Mouse (Mus musculus) R1 (cell line): ENCODE data around the gene Reln.

ENCODE experiments used
- DNase-seq: peaks from one replicate; pipeline ENCODE4 v3.0.0-alpha.2; 2018; ENCODE audit warnings: low read depth, low spot score

Reln gene

GRCm38 (mm10) chr5:22344556-22344975 is at the start of gene Reln:
TSS of gene Reln (minus strand) at chr5:22344702.
- peak; percentile 71 for DNase-seq

DNA sequence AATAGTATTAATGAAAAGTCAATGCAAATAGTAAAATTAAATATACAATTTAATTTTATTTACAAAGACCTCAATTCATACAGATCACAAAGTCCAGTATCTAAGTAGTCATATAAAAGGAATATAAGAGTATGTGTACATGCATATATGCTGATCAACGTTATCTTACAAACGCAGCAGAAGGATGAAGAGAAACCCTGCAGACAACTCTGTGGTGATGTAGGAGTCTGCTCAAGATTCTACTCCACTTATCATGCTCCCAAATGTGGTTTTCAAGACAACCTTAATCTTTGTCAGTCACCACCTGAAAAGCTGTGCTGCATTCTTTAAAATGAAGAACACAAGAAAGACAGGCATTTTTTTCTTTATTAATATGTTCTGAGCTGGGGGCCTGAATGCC is 44.0 kb upstream of the Reln start:
- no peak for DNase-seq

GRCm38 (mm10) chr5:22360510-22360909 is 16.0 kb upstream of the Reln start:
- DNase-seq = peak; percentile 55

DNA sequence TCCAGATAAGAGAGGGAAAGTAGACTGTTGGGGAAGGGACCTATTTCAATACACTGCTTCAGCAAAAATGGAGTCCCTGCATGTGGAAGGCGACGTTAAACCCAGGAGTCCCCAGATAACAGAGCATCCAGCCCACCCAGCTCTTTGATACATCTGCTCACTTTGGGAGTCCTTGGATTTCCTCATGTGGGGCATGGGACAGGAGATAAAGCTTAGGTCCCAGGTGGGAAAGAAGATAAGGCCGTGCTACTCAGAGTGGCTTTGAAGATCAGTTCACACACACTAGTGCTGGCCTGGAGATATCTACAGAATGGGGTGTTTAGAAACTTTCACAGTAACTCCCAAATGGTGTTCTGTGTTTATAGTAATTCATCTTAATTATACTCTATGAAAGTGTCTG is 3.9 kb upstream of the Reln start:
- DNase-seq = no peak

DNA sequence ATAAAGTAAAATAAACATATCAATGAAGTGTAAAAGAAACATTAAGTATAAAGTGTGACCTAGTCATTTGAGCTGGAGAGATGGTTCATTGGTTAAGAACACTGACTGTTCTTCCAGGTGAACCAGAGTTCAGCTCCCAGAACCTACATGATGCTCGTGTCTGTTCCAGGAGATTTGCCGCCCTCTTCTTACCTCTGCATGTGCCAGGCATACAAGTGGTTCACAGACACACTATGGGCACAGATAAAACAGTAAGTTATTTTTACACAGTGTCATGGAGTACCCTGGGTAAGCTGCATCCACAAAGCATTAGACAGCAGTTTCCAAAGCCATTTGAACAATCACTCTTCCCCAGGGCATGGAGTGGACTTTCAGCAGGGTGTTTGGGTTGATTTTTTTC is 3.2 kb upstream of the Reln start:
- no peak for DNase-seq

- no peak for DNase-seq
Observed at GRCm38 (mm10) chr5:22345894-22346635, 1.6 kb upstream of the Reln start.

GRCm38 (mm10) chr5:22344976-22345651 is 612 bp upstream of the Reln start:
- DNase-seq = peak; percentile 37

DNA sequence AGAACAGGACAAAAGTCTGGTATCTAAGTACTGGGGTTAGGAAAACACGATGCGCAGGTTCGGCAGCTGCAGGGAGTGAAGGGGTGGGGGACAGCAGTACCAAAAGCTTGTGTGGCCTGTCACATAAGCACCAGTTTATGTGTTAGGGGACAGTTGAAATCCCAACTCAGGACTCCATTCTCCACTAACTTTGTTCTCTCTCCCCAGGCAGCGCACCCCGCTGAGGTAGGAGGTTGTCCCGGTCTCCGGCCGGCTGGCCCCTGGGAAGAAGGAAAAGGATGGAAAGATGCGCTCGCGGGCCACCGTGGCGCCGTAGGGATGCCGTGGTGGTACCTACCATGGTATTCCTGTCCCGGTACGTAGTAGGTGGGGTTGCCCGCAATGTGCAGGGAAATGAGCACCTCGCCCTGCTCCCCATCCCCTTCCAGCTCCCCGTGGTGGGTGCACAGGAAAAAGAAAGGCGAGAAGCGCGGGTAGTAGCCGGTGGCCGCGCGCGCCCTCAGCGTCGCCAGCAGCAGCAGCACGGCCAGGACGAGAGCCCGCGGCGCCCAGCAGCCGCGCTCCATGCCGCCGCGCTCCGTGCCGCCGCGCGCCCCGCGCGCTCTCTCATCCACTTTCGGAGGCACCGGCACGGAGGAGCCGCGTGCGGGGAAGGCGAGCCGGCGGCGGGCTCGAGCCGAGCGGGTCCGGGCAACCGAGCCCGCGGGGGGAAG is 503 bp downstream of the Reln start:
- DNase-seq = peak; percentile 39

- no peak for DNase-seq
Observed at GRCm38 (mm10) chr5:22343536-22343842, 1.0 kb downstream of the Reln start.

DNA sequence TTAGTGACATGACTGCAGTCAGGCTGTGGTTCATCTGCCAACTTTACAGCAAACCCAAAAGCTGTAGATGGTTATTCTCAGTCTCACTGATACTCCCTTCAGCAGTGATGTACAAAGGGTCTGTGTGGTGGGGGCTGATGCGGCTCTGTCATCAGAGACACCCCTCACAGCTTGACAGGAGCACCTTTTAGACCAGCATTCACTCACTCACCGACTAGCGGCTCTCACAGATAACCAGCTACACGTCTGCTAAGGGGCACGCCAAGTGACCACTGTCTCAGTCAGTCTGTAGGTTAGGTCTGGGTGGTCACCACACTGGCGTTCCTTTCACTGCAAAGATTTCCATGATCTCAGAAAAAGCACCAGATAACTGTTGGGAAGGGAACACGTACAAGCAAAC is 2.0 kb downstream of the Reln start:
- DNase-seq = no peak

GRCm38 (mm10) chr5:22340991-22341390 is 3.5 kb downstream of the Reln start:
- no peak for DNase-seq

DNA sequence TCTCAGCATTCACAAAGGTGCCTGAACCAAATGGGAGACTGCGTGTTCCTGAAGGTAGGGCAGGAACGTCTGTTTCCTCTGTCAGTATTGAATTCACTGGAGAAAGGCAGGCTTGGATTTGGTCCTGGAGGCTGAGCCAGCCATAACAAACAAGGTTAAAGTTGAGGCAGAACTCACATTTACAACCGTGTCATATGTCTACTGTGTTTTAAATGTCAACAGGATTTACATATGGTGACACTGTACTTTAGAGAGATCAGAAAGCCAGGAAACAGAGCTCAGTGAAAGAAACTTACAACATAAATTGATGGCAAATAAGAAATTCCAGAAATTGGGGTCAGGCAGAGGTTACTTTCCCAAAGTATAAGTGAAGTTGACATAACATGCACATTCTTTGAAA is 9.1 kb downstream of the Reln start:
- no peak for DNase-seq

- DNase-seq = no peak
Observed at GRCm38 (mm10) chr5:22330802-22331201, 13.7 kb downstream of the Reln start.

DNA sequence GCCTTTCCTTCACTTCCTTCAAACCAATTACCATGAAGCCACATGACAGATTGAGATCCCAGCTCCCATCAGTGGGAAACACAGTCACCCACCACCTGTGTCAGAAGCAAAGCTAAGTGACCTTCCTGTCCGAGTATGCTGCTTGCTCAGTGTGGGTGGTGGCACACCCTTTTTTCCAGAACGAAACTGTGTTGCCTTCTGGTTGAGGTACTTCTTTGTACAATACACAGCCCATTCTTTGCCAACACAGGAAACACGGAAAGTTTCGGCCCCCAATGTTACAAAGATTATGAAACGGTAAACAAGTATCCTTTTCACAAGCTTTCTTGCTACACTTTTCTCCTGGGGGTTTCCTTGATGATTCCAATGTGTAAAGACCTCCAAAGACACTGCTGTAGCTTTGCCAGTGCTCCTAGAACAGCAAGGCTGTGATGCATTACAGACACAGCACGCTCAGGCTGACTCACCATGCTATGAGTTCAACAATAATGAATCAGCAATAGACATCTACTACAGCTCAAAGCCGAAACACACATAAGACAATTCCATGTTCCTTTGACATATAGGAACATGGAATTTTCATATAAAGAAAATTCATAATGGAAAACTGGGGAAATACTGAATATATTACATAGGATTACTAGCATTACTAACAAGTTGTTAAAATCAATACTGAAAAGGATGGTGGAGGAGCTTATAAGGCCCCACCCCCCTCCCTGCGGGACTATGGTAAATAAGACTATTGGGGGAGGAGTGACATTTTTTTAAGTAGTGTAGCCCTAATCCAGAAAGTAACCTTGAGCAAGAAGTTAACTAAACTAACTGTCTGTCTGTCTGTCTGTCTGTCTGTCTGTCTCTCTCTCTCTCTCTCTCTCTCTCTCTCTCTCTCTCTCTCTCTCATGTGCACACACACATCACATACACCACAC is 15.8 kb downstream of the Reln start:
- DNase-seq = no peak

DNA sequence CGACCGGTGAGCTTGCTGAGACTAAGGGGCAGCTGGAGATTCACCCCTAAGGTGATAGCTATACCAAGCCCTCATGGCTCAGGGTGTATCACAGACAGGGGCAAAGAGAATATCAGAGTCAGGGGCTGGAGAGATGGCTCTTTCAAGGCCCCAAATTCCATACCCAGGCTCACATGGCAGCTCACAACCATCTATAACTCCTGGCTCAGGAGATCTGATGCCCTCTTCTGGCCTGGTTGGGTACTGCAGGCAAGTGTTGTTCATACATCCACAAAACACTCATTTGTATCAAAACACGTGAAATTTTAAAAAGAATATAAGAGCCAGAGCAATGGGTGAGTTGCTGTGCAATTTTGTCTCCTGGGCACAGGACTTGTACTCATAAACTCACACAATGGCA is 17.3 kb downstream of the Reln start:
- peak; percentile 54 for DNase-seq

DNA sequence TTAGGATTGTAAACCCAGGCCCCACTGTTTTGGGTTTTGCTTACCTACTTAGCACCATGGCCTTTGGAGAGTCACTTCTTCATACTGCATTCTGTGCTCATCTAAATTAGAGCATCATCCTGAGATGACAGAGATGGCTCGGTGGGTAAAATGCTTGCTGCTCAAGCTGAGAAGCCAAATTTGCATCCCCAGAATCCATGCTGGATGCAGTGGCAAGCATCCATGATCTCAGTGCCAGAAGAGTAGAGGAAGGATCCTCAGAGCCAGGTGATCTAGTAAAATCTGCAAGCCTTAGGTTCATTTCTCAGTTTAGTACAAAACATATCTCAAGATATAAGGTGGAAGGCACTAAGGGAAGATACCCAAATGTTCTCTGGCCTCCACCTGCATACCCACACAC is 20.7 kb downstream of the Reln start:
- DNase-seq = no peak

DNA sequence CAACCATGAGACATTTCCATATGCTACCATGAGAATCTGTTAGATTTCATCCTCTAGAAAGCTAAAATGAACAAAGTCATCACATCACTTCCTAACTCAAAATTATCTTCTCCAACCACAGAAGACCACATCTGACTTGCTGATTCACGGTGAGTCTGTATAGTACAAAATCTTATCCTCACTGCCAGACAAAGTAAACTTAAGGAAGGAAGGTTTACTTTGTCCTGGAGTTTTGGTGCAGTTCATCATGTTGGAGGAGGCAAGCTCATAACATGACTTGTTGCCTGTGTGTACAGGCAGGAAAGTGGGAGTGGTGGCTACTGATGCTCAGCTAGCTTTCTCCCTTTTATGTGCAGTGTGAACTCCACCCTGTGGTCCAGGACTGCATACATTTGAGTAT is 26.7 kb downstream of the Reln start:
- no peak for DNase-seq

GRCm38 (mm10) chr5:22316471-22316870 is 28.0 kb downstream of the Reln start:
- no peak for DNase-seq

DNA sequence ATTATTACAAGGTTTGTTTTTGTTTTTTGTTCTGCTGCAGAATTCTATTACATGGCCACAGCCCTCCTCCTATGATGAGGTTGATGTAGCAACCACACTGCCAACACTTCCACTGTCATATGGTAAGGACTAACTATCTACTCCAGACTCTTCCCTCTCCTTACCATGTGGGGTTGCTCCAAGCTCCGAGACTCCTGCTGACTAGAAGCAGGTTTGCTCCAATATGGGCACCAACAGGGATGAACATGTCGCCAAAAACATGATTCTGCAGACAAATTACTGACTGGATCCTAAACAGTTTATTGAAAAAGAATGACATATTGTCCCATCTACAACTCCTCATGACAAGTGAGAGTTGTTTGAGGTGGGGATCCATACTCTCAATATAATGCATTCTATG is 28.5 kb downstream of the Reln start:
- no peak for DNase-seq

GRCm38 (mm10) chr5:22312995-22313394 is 31.5 kb downstream of the Reln start:
- no peak for DNase-seq

DNA sequence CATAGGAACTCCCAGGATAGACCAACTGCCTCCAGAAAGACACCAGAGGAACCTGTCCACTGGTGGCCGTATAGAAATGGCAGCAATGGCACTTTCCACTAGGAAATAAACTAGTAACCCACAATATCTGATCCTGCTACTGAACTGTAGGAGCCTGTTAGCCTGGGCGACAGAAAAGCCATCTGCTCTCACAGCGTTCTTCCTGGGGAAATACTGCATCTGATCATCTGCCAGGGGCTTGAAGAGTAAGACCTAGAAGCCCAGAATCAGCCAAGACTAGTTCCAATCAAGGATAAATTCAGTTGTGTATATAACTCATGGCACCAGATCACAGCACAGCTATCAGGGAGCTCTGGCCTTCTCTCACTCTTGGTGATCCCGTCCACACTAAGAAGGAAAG is 33.5 kb downstream of the Reln start:
- no peak for DNase-seq

GRCm38 (mm10) chr5:22309001-22309400 is 35.5 kb downstream of the Reln start:
- DNase-seq = peak; percentile 93
